Mouse (Mus musculus) embryo, embryonic 11 days (tissue): ENCODE measurements around the gene Zfp352.
"Not testable (repeated sequence)": the region's sequence is repeated elsewhere in the genome, so short reads cannot be mapped to it uniquely, and the experiment has no call there.

Experiments used
- DNase-seq: peaks from one replicate; pipeline ENCODE4 v3.0.0-alpha.2; 2015

Gene Zfp352

DNA sequence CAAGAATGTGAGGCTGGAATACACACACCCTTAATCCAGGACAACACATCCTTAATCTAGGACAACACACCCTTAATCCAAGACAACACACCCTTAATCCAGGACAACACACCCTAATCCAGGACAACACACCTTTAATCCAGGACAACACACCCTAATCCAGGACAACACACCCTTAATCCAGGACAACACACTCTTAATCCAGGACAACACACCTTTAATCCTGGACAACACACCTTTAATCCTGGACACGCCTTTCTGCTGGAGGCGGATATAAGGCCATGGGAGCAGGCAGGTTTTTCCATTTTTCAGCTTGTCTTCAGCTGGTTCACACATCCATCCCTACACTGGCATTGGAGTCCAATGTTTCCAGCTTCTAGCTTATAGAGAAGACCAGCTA lies at the start of gene Zfp352:
Gene Zfp352, plus strand, starts transcription at position 301 of the 400 bp plus-strand sequence.
- no peak for DNase-seq

DNA sequence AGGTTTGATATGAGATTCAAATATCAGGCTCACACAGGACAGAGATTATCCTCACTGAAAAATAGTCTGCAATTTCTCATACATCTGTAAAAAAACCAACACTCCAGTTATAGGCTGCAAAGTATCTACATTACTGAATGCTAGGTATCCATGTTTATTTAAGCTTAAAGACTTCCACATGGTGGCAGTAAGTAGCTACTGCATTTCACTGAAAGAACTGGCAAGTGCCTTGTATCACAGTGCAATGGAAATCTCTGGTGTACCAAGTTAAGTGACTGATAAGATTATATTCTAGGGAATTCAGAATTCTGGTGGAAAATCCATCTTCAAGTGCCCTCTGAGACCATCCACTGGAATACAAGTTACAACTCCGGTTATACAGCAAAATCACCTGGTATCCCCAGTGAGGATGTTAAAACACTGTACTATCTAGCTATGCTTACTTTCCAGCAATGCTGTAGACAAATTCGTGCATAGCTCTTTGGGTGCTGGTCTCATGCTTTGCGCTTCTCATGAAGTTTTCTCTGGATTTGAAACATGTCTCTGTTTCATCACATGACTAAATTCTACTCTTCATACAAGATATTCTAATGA lies 47.6 kb upstream of the Zfp352 start:
- peak; percentile 46 for DNase-seq

DNA sequence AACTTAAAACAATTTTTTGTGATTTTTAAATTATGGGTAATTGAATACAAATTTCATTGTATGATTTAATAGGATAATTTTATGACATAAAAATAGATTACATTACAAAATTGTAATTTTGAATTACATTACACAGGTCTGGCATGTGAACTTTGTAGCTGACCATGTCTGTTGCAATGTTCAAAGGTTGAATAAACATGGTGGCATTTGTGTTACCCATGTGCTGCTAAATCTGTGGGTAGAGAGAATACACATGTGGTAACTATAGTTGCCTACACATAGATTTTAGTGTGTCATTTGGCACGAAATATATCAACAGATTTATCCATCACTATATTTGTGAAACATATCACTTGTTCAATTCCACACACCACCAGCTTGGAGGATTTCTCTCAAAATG lies 44.6 kb upstream of the Zfp352 start:
- no peak for DNase-seq

DNA sequence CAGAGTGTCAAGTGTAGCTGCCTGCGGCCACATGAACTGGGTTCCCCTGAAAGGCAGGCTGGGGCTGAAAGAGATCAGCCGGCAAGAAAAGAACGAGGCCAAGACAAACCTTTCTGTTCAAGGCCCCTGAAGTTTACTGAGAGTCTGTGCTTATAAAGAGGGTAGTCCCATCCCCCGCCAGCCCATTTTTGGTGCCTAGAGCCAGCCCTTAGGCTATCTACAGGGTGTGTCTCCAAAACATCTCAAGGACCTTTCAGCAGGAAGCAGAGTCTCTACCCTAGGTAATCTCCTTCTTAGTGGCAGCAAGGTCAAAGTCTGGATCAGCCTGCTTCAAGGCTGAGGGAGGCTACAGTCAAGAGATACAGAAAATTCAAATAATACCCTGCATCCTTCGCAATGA lies 15.2 kb upstream of the Zfp352 start:
- no peak for DNase-seq

DNA sequence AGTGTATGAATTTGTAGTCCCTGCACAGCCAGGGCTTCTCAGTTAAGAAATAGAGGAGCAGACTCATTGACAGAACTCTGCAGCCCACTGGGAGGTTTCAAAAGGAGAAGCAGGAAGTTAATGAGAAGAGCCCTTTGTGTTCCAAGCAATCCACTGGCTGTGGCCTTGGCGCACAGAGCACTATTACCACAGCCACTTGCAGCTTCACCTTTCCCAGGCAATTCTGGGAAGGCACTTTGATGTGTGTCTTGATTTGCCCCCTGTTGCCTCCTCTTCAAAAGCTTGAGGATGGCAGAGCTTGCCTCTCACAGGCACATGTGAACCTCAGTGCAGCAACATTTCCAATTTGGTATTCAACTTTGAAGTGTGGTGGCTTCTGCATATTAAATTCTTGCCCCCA lies 7.1 kb upstream of the Zfp352 start:
- peak; percentile 0 for DNase-seq

DNA sequence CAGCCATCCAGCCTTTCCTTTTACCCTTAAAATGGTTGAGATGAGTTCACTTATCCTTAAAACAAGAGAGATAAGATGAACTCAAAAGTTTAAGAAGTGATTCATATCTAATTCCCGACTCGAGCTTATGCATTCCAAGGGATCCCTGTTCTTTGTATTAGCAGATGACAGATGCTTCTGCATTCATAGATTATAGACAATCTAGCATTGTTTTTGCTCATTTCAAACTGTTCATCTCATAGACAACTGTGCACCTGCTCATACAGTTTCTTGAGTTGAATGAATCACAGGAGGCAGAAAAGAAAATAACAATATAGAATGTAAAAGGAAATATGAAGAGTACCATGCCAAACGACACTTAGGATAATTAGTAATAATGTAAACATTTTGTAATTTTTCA lies 6.5 kb upstream of the Zfp352 start:
- no peak for DNase-seq

DNA sequence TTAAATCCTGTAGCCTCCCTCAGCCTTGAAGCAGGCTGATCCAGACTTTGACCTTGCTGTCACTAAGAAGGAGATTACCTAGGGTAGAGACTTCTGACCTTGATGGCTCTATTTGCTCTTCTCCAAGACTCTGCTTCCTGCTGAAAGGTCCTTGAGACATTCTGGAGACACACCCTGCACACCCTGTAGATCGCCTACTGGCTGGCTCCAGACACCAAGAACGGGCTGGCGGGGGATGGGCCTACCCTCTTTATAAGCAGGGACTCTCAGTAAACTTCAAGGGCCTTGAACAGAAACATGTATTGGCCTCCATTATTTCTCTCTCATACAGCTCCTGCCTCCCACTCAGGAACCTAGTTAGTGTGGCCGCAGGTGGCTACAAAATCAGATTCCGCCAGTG lies 17.0 kb downstream of the Zfp352 start:
- not testable (repeated sequence) for DNase-seq

DNA sequence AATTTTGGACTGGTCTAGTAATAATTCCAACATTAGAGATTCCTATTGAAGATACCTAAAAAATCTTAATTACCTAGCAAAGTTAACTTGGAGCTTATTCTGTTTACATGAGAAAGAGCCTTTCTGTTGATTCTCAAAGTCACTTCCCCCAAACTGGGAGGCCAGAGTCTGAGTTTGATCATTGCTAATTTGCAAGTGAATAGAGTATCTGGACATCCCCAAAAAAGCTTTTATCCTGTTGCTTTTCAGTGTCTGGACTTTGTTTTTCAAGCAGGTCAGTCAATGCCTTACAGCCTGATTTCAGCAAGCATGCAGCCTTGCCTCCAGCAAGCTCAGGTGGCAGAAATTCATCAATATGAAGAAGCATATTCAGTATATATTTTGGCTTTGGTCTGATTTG lies 51.2 kb downstream of the Zfp352 start:
- no peak for DNase-seq
